Mouse (Mus musculus) right cerebral cortex, postnatal 25 days (tissue): ENCODE data around the gene Ier5l.

Experiments
- DNase-seq: peaks from one replicate; pipeline ENCODE4 v3.0.0; 2022

Ier5l gene

GRCm38 (mm10) chr2:30469796-30470142 lies 4.2 kb downstream of the Ier5l start:
- DNase-seq = peak; percentile 85

DNA sequence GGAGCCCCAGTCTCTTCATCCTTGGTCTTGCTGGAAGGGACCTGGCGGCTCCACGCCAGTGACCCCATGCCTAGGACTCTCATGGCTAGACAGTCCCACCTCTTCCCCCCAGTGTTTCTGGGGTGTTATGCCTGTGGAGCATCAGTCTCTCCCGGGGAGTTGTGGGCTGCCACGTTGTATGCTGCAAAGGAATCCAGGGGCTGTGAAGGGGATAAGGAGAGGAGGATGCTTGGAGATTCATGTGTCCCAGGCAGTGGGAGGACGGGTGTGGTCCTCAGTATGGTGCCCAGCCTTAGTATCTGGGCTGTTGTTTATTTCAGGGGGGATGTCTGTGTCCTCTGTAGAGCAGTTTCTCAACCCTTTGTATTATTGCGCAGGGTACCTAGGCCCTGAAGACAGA lies 5.0 kb downstream of the Ier5l start:
- no peak for DNase-seq

DNA sequence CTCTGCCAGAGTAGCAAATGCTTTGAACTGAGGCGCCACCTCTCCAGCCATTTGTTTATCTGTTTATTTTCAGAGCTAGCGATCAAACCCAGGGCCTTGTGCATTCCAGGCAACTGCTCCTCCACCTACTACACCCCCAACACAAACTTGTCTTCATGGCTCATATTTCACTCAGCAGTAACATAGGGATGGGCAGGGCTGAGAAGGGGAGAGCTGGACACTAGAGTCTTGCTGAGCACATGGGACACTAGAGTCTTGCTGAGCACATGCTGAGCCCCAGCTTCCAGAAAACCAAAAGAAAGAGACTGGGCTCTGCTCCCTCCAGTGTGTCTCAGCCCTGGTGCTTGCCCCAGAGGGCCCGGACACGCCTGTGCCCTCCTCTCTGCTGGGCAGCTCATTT lies 7.2 kb downstream of the Ier5l start:
- no peak for DNase-seq

DNA sequence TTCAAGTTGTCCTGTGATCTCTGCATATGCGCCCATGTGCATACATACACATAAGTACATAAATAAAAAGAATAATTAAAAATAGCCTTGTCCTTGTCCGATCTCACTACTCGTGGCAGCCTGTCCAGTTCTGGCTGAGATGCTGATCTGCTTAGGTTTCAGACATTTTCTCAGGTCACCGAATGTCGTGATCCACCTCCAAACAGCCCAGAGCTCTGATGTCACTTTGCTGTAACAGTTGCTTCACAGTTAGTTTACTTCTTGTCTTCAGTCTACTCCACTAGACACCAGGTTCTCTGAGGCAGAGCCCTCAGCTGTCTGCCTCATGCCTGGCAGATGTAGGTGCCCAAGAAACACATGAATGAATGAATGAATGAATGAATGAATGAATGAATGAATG lies 9.6 kb downstream of the Ier5l start:
- DNase-seq = no peak

- peak; percentile 59 for DNase-seq
These were observed 10.1 kb downstream of the Ier5l start for GRCm38 (mm10) chr2:30463904-30464330.

DNA sequence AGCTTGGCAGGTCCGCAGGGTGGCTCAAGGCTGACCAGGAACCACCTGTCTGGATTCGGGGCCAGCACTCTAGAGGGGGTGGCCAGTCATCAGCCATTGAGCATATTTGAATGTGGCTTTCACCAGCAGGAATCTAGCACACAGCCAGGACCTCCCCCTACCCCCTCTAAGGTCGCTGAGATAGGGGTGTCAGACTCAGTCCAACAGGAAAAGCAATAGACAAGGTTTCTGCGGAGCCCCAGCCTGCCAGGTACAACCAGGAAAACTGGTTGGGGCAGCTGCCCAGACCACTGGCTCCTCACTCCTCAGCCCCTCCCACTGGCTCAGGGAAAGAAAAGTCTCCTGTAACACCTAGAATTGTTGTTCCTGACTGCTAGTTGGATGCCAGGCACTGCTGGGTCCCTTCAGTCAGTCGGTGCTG lies 10.7 kb downstream of the Ier5l start:
- DNase-seq = no peak

DNA sequence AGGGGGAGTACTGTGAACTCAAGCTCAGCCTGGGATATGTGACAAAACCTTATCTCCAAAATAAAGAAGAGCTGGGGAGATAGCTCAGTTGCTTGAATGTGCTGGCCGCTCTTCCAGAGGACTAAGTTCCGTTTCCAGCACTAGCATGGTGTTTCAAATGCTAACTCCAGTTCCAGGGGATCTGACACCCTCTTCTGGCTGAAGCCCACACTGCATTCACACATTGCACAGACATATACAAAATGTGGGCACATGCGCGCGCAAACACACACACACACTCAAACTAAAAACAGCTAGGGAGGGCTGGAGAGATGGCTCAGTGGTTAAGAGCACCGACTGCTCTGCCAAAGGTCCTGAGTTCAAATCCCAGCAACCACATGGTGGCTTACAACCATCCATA lies 14.8 kb downstream of the Ier5l start:
- DNase-seq = no peak

GRCm38 (mm10) chr2:30458349-30458748 lies 15.7 kb downstream of the Ier5l start:
- DNase-seq = no peak

DNA sequence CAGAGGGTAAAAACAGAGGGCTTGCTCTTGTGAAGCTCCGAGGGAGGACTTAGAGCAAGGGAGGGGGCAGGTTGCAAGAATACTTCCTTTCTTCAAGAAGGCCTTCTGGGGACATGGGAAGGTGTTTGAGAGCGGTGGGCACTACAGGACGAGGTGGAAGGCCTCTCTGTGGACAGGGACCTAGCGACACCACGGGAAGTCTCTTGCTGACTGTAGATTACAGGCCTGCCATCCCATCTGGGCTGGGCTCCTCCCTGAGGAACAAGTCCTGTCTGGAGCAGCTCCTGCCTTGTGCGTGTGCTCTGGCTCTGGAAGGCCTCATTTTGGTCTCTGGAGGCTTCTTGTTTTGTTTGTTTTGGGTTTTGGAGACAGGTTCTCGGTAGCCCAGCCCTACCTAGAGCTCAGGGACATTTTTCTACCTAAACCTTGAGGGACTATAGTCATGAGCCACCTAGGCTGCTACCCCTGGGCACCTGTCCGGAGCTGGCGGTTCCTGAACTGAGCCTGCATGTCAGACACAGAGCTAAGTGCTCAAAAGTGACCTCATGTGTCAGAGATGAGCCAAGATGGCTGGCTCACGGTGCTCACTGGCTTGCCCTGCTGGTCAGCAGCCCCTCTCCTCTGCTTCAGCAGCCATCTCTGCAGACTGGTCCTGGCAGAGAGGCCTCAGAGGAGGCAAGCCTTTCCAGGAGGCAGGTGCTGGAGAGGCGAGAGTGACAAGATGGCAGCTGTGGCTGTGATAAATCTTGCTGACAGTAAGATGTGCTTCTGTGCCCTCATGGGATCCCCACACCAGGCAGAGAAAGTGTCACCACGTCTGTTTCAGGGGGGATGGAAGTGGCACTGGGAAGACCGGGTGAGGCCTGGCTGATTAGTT lies 17.7 kb downstream of the Ier5l start:
- no peak for DNase-seq

DNA sequence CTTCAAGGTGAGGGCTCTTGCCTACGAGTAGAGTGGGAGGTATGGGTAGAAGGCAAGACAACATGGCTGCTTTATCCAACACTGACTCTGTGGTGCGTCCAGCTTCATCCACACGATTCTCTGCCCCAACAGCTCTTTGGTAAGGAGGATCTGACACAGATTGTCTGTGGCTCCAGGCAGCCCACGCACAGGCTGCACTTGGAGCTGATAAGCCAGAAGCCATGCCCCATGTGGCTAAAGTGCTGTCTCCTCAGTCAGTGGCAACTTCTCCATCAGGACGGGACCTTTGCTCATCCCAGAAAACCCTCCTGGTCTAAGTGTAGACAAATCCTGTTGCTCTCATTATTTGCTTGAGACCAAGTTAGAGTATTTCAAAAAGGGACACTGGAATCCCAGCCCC lies 19.4 kb downstream of the Ier5l start:
- DNase-seq = no peak

- DNase-seq = no peak
These were observed 20.4 kb downstream of the Ier5l start for GRCm38 (mm10) chr2:30453570-30453969.

GRCm38 (mm10) chr2:30451525-30451924 lies 22.5 kb downstream of the Ier5l start:
- no peak for DNase-seq

DNA sequence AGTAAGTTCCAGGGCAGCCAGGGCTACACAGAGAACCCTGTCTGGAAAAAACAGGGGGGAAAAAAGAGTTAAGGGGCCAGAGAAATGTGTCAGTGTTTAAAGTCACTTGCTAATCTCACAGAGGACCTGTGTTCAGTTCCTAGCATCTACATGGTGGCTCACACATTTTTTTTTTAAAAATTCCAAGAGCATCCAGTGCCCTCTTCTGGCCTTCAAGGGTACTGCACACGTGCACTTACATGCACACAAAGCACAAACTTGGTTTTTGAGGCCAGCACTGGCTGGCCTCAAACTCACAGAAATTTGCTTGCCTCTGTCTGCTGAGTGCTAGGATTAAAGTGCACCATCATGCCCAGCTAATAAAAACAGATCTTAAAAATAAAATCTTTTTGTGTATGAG lies 23.5 kb downstream of the Ier5l start:
- DNase-seq = no peak

DNA sequence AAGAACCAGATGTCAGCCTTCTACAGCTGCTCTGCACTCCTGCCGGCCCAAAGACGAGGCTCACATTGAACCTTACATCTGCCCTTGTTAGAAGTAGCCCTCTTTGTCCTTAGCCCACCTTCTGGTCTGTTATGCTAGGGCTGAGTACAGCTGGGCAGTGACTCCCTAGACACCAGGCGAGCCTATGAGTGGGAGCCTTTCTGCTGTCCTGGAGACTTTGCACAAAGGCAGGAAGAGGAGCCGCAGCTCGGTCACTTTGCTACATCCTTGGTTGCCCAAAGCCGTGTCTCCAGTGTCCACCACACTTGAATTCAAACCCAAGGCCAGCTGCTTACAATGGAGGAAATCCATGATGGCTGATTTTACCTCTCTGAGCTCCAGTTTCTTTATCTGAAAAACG lies 25.6 kb downstream of the Ier5l start:
- no peak for DNase-seq

DNA sequence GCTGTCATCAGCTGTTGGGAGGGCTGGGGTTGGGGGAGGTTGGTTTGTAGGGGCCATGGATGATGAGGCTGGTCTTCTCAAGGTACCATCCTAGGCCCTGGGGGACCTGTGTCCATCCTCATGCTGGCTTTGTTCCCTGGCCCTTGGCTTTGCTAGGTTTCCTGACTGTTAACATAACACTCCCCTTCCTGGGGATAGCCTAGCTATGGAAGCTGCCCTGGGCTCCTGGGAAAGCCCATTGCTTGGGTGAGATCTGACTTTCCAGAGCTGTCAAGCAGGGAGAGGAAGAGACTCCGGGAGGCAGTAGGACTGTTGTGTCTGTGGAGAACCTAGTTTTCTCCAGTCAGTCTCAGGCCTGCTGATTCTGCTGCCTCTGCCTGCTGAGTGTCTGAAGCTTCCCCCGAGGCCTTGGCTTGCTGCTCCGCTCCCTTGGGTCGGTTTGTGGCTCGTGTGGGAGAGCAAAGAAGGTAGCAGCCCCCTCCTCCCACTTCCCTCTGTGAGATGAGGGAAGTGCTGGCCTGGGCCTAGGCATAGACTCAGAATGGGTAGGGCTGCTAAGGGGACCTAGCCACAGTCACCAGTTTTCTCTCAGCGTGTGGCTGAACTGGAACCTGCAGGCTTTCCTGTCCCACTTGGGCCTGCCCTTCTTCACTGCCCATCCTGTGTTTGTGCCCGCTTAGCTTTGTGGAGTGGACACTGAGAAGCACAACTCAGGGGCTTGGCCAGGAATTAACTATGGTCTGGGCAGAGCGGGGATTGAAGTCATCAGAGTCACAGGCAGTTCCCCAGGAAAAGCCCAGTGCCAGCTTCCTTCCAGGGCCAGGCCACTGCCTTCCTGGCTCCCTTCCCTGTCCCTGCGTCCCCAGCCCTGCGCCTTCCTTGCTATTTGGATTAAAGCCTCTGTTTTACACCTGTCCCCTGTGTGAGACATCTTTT lies 26.9 kb downstream of the Ier5l start:
- no peak for DNase-seq

DNA sequence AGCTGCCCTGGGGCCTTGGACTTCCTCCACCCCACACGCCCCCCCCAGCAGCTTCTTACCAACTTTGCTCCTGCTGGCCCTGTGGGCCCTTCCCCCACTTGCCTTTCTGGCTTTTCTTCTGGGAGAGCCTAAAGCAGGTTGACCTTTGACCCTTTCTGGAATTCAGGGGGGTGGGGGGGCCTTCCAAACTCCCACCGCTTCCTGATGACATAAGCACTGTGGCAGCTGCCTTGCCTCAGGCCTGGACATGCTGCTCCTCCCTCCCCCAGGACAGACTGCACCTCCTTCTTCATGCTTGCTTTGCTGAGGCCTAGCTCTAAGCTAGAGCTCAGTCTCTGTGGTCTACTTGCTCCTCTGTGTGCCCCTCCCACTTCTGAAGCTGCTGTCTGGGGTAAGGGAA lies 28.7 kb downstream of the Ier5l start:
- DNase-seq = no peak

DNA sequence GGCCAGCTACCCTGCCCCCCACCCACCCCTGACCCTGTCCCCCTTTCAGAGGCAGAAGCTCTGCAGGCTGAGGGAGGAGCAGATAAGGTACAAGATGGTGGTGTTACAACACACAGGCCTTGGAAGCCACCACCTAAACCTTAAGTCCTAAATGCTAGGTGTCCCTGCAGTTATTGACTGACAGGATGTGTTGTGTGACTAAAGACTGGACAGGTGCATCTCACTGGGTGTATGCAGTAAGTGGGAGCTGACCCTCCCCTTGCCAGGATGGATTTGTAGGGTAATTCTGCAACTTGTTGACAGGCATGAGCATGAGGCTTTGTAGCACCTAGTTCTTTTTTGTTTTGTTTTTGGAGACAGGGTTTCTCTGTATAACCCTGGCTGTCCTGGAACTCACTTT lies 29.6 kb downstream of the Ier5l start:
- no peak for DNase-seq

DNA sequence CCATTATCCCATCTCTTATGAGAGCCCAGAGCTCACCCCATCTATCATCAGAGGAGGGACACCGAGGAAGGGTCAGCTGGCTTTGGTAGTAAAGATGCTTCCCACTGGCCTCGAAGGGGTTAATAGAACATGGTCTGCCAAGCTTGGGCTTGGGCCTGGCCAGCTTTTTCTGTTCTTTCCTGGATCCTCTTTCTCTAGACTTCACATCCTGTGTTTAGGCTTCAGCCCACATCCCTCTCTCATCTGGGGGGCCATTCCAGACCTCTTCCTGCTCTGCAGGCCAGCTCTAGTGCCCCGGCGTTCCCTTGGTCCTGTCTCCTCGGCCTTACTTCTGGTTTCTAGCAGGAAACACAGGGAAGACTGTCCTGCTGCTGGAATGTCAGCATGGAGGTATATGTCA lies 30.0 kb downstream of the Ier5l start:
- no peak for DNase-seq

GRCm38 (mm10) chr2:30443281-30443680 lies 30.7 kb downstream of the Ier5l start:
- no peak for DNase-seq

- no peak for DNase-seq
These were observed 31.5 kb downstream of the Ier5l start for GRCm38 (mm10) chr2:30442498-30442890.

GRCm38 (mm10) chr2:30441518-30442497 lies 32.2 kb downstream of the Ier5l start:
- peak; percentile 72 for DNase-seq

- peak; percentile 56 for DNase-seq
These were observed 33.1 kb downstream of the Ier5l start for GRCm38 (mm10) chr2:30440701-30441517.
